17 mouse cellular contexts compared by ENCODE assay signal in genomic region chr4:45728825-45729224, GRCm38 (mm10).
DNase-seq lines count a peak whose midpoint lies in the region; ATAC-seq and TF ChIP-seq lines count a peak whose summit lies in the region.
"Had no signal": no experiment of that assay in that cellular context is flagged by ENCODE, and none has a peak within 500 bp of the region (broad histone marks: within the 10 kb centered on the region; RNA-seq: fewer than 3 reads in every experiment).

No protein-coding gene starts in this region.

- H3K27ac ChIP-seq in midbrain, embryonic 11.5 days (ENCODE audit: low read depth, low read length): no peak overlapping the region; the same call in 1 of the 2 replicates
- H3K27ac ChIP-seq in midbrain, postnatal 0 days (ENCODE audit: low read depth, low read length): no peak overlapping the region
- H3K27ac ChIP-seq in liver, postnatal 0 days (ENCODE audit: low read depth): no peak overlapping the region
- H3K27ac ChIP-seq: heart, embryonic 15.5 days; liver, embryonic 14.5 days; midbrain, embryonic 12.5 days; neural tube, embryonic 12.5 days had no signal

- H3K4me2 ChIP-seq in midbrain, embryonic 11.5 days: no peak overlapping the region
- no peak overlapping the region for H3K4me2 ChIP-seq in midbrain, postnatal 0 days (ENCODE audit: low read depth, low read length, poor library complexity, severe bottlenecking)
- no peak overlapping the region for H3K4me2 ChIP-seq in liver, postnatal 0 days (ENCODE audit: low read depth, low read length)
- H3K4me2 ChIP-seq: heart, embryonic 15.5 days; midbrain, embryonic 12.5 days; neural tube, embryonic 12.5 days had no signal

- H3K9ac ChIP-seq in midbrain, embryonic 11.5 days (ENCODE audit: low read length): no peak overlapping the region
- H3K9ac ChIP-seq in midbrain, postnatal 0 days (replicated peaks; ENCODE audit: low read length, poor library complexity, severe bottlenecking): no peak overlapping the region
- H3K9ac ChIP-seq in liver, postnatal 0 days (replicated peaks): no peak overlapping the region
- H3K9ac ChIP-seq: heart, embryonic 15.5 days; liver, embryonic 14.5 days; midbrain, embryonic 12.5 days; neural tube, embryonic 12.5 days had no signal

- H3K27me3 ChIP-seq in midbrain, embryonic 11.5 days (ENCODE audit: control insufficient read depth, insufficient read depth, low read length): no peaks in the 10 kb centered on the region; the same call in 1 of the 2 replicates
- H3K27me3 ChIP-seq in midbrain, postnatal 0 days (ENCODE audit: insufficient read depth, low read length): no peaks in the 10 kb centered on the region
- no peaks in the 10 kb centered on the region for H3K27me3 ChIP-seq in liver, postnatal 0 days (ENCODE audit: insufficient read depth, low read length)
- H3K27me3 ChIP-seq: CH12.LX; heart, embryonic 15.5 days; neural tube, embryonic 12.5 days had no signal

- no peak for TF ChIP-seq CTCF in midbrain, postnatal 0 days (IDR thresholded peaks at IDR 0.05)
- TF ChIP-seq CTCF in liver, postnatal 0 days (IDR thresholded peaks at IDR 0.05; ENCODE audit: low read depth): no peak

- WGBS in midbrain, embryonic 11.5 days: 30% methylated on average over 4 of the region's 4 CpGs
- 36% methylated on average over 4 of the region's 4 CpGs for WGBS in midbrain, postnatal 0 days
- 75% methylated on average over 4 of the region's 4 CpGs for WGBS in liver, postnatal 0 days (ENCODE audit: insufficient replicate concordance)

- peak; percentile 40; the same call in 1 of the 2 replicates for ATAC-seq in midbrain, embryonic 11.5 days (ENCODE audit: low FRiP score)
- no peak for ATAC-seq in midbrain, postnatal 0 days (ENCODE audit: low FRiP score)
- ATAC-seq in monocyte, adult 5-6 weeks (replicated peaks; ENCODE audit: insufficient number of reproducible peaks, low FRiP score, low TSS enrichment, poor library complexity, severe bottlenecking): no peak
- ATAC-seq in liver, postnatal 0 days: no peak

- no peaks in the 10 kb centered on the region for H3K36me3 ChIP-seq in midbrain, embryonic 11.5 days (ENCODE audit: control insufficient read depth, insufficient read depth, low read length)
- H3K36me3 ChIP-seq in midbrain, postnatal 0 days (ENCODE audit: insufficient read depth, low read length): no peaks in the 10 kb centered on the region
- no peaks in the 10 kb centered on the region for H3K36me3 ChIP-seq in liver, postnatal 0 days (replicated peaks; ENCODE audit: insufficient read depth, low read length)
- H3K36me3 ChIP-seq: heart, embryonic 15.5 days; midbrain, embryonic 12.5 days; neural tube, embryonic 12.5 days had no signal

- H3K4me1 ChIP-seq in midbrain, embryonic 11.5 days (ENCODE audit: control insufficient read depth, insufficient read depth, low read length): peaks cover 12% of the 10 kb centered on the region
- H3K4me1 ChIP-seq in midbrain, postnatal 0 days (ENCODE audit: insufficient read depth, low read length): no peaks in the 10 kb centered on the region
- H3K4me1 ChIP-seq in liver, postnatal 0 days (ENCODE audit: insufficient read depth): no peaks in the 10 kb centered on the region

- intact Hi-C loops in left cerebral cortex, postnatal 4 days (cut with DNase I): no loop called here

- TF ChIP-seq EP300 in liver, postnatal 0 days (IDR thresholded peaks at IDR 0.05; ENCODE audit: low read depth): no peak

- H3K9me3 ChIP-seq in midbrain, embryonic 11.5 days (ENCODE audit: control insufficient read depth, low read length): no peaks in the 10 kb centered on the region
- H3K9me3 ChIP-seq in midbrain, postnatal 0 days (ENCODE audit: low read length): no peaks in the 10 kb centered on the region
- H3K9me3 ChIP-seq in liver, postnatal 0 days (ENCODE audit: low read length): no peaks in the 10 kb centered on the region
- H3K9me3 ChIP-seq: heart, embryonic 15.5 days; midbrain, embryonic 12.5 days; neural tube, embryonic 12.5 days had no signal

- H3K4me3 ChIP-seq in midbrain, embryonic 11.5 days (ENCODE audit: low read depth, low read length): no peak overlapping the region
- H3K4me3 ChIP-seq in midbrain, postnatal 0 days (ENCODE audit: low read depth, low read length): no peak overlapping the region
- no peak overlapping the region for H3K4me3 ChIP-seq in liver, postnatal 0 days (ENCODE audit: low read depth, low read length)
- H3K4me3 ChIP-seq: heart, embryonic 15.5 days; midbrain, embryonic 12.5 days; neural tube, embryonic 12.5 days had no signal

- peak; percentile 66 to 83 for DNase-seq in adrenal gland, adult (ENCODE audit: inconsistent age in 2 of 2, low spot score in 1 of 2)
- DNase-seq in adrenal gland, postnatal 4 days (ENCODE audit: low spot score in 2 of 2): no peak
- peak; percentile 89 for DNase-seq in midbrain, embryonic 11.5 days (ENCODE audit: low spot score, missing footprints)
- no peak for DNase-seq in midbrain, postnatal 0 days (ENCODE audit: low spot score)
- DNase-seq in embryo, embryonic 9.5 days (ENCODE audit: extremely low spot score): peak; percentile 38
- DNase-seq in left cerebral cortex, postnatal 4 days: no peak
- DNase-seq in liver, postnatal 0 days: no peak
- DNase-seq: cerebellum, postnatal 14 days; kidney, adult 8-10 months; layer of hippocampus, postnatal 36 days; lung, postnatal 14 days had no signal

Comparison
In these comparisons a context has a peak if more than half of its experiments do, and no peak if none do; other contexts are left out.
1. DNase-seq: peak in adrenal gland, adult (2 of 2), midbrain, embryonic 11.5 days (single experiment) and embryo, embryonic 9.5 days (single experiment); none in adrenal gland, postnatal 4 days (0 of 2), midbrain, postnatal 0 days (single experiment), left cerebral cortex, postnatal 4 days (single experiment) and liver, postnatal 0 days (single experiment).